Mouse (Mus musculus) liver, adult 2 months (tissue): ENCODE measurements around the gene Unc5c. TPM values are rescaled to one million over a fixed set of nuclear protein-coding genes. Genes with fewer than 3 reads are reported as not detected.

Experiments used
- DNase-seq: peaks from one replicate; pipeline ENCODE4 v3.0.0-alpha.2; 2011; ENCODE audit warnings: low read depth, low spot score; ENCODE audit errors: extremely low read depth
- H3K27ac ChIP-seq: fragments of 200-500 bp; replicated peaks from 2 replicates; pipeline ENCODE4 v1.5.1; 2012; ENCODE audit warnings: low read depth, mild to moderate bottlenecking, control low read depth, inconsistent platforms, low read length; ENCODE audit not compliant: insufficient read depth
- H3K27me3 ChIP-seq: fragments of 200-500 bp; 2 replicates; pipeline ENCODE4 v1.6.1; 2012; ENCODE audit warnings: mild to moderate bottlenecking, moderate library complexity, low read length, inconsistent platforms; ENCODE audit not compliant: control insufficient read depth, insufficient read depth
- H3K36me3 ChIP-seq: fragments of 200-500 bp; 2 replicates; pipeline ENCODE4 v1.6.1; 2012; ENCODE audit warnings: low read length, inconsistent platforms; ENCODE audit not compliant: control insufficient read depth, insufficient read depth
- H3K4me1 ChIP-seq: fragments of 200-500 bp; 2 replicates; pipeline ENCODE4 v1.6.1; 2011; ENCODE audit warnings: low read length; ENCODE audit not compliant: control insufficient read depth, insufficient read depth
- H3K4me3 ChIP-seq: fragments of 200-500 bp; 2 replicates; pipeline ENCODE4 v1.5.1; 2011; ENCODE audit warnings: low read depth, mild to moderate bottlenecking, control low read depth, low read length, moderate library complexity; ENCODE audit not compliant: insufficient read depth
- H3K79me2 ChIP-seq: fragments of 200-500 bp; 2 replicates; pipeline ENCODE4 v1.6.1; 2012; ENCODE audit warnings: inconsistent platforms, mild to moderate bottlenecking, low read length, moderate library complexity; ENCODE audit not compliant: control insufficient read depth, insufficient read depth
- H3K9ac ChIP-seq: fragments of 200-500 bp; 2 replicates; pipeline ENCODE4 v1.6.1; 2012; ENCODE audit warnings: low read depth, mild to moderate bottlenecking, control low read depth, inconsistent platforms, low read length
- CTCF ChIP-seq: fragments of 200-500 bp; IDR thresholded peaks from 2 replicates; pipeline ENCODE4 v1.5.1; 2011; ENCODE audit warnings: low read depth, low read length, control low read depth
- POLR2A ChIP-seq: fragments of 200-500 bp; IDR thresholded peaks from 2 replicates; pipeline ENCODE4 v1.6.1; 2011; ENCODE audit warnings: low read length, control low read depth; ENCODE audit not compliant: insufficient read depth; ENCODE audit errors: extremely low read depth
- WGBS: fragments of 180-500 bp; shearing (Covaris S2); methylation state at CpG from one replicate; pipeline ENCODE4 v1.1.7; 2018; 5-methylcytosine and 5-hydroxymethylcytosine counted together
- polyA plus RNA-seq: library from polyadenylated mRNA; depleted of rRNA; stranded (reverse); fragments of >200 nt; gene quantifications from 2 replicates; pipeline ENCODE4 v1.2.3, GENCODE M21; 2012
- total RNA-seq: library from RNA; depleted of rRNA; stranded (reverse); fragments of >200 nt; gene quantifications from 2 replicates; pipeline ENCODE4 v1.2.3, GENCODE M21; 2014

Unc5c gene
- total and polyA plus RNA-seq, 2 experiments: not detected

DNA sequence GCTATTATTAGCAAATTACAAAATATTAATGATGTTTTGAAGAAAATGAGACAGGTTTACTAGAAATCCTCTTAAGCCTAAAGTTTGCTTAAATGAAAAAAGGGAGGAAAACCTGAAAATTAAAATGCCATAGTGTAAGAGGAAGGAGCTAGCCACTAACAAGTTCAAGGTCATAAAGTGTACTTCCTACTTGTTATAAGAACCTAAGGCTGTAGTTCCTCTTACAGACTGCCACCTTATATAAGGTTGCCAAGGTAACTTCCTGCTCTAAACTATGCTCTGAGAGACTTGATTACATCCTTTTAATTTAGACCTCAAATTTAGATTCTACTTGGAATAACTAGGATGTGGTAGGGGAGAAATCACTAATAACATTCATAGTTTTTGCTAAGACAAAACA is 64.6 kb downstream of the Unc5c start:
- no peaks in the 10 kb centered on the region for H3K79me2 ChIP-seq
- H3K4me1 ChIP-seq: no peaks in the 10 kb centered on the region
- H3K36me3 ChIP-seq: no peaks in the 10 kb centered on the region
- DNase-seq: no peak
- TF ChIP-seq POLR2A: no peak
- no peak for TF ChIP-seq CTCF
- no peaks in the 10 kb centered on the region for H3K27me3 ChIP-seq
- H3K4me3 ChIP-seq: no peak overlapping the region
- no peak overlapping the region for H3K27ac ChIP-seq
- H3K9ac ChIP-seq: no peak overlapping the region

DNA sequence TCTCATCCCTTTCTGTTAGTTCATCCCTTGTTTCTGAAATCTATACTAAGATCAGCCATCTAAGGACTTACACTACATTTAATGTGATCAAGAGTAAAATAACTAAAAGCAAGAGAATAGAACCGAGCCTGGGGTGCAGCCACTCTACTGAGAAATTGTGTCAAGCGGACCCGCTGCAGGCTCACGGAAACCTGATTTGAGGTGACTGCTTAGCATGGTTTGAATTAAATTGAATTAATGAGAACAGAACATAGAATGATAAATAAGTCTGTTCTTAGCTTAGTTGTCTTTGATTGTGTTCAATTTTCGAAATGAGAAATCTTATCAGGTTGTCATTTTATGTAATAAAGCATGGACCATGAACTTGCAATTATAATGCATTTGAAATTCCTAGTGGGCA is 68.8 kb downstream of the Unc5c start:
- WGBS: 82% methylated on average over 5 of the region's 5 CpGs
- Histone ChIP-seq H3K27me3 (no peaks in the 10 kb centered on the region), H3K79me2 (no peaks in the 10 kb centered on the region), H3K27ac (no peak overlapping the region), H3K4me3 (no peak overlapping the region), H3K9ac (no peak overlapping the region), H3K36me3 (no peaks in the 10 kb centered on the region), H3K4me1 (no peaks in the 10 kb centered on the region)
- no peak for TF ChIP-seq POLR2A
- no peak for DNase-seq

- no peak overlapping the region for H3K9ac ChIP-seq
- WGBS: 69% methylated on average over 5 of the region's 5 CpGs
- H3K4me3 ChIP-seq: no peak overlapping the region
- no peak overlapping the region for H3K27ac ChIP-seq
- no peaks in the 10 kb centered on the region for H3K79me2 ChIP-seq
- no peaks in the 10 kb centered on the region for H3K36me3 ChIP-seq
- TF ChIP-seq POLR2A: no peak
- no peak for TF ChIP-seq CTCF
- H3K27me3 ChIP-seq: no peaks in the 10 kb centered on the region
- H3K4me1 ChIP-seq: no peaks in the 10 kb centered on the region
- no peak for DNase-seq
Observed at GRCm38 (mm10) chr3:141536857-141537256, 71.8 kb downstream of the Unc5c start.

DNA sequence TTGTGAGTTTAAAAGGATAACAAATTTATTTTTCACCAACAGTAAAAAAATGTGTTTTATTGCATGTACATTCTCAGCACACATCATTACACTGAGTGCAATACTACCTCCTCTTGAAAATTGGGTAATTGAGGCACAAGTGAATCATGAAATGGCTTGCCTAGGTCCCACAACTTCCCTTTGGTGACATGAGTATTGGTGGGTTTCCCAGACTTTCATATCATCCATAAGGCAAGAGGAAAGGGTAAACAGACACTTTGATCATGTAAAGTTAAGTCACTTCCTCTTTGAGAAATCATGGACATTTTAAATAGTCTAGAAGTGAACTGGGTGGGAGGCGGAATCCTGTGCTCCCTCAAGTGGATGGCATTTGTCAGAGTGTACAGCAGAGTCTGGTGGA is 73.1 kb downstream of the Unc5c start:
- Histone ChIP-seq H3K79me2 (no peaks in the 10 kb centered on the region), H3K4me3 (no peak overlapping the region), H3K36me3 (no peaks in the 10 kb centered on the region), H3K27ac (no peak overlapping the region), H3K27me3 (no peaks in the 10 kb centered on the region), H3K9ac (no peak overlapping the region), H3K4me1 (no peaks in the 10 kb centered on the region)
- 71% methylated on average over 1 of the region's 1 CpGs for WGBS
- TF ChIP-seq CTCF (no peak), POLR2A (no peak)
- DNase-seq: no peak

- Histone ChIP-seq H3K27ac (no peak overlapping the region), H3K4me1 (no peaks in the 10 kb centered on the region), H3K9ac (no peak overlapping the region), H3K4me3 (no peak overlapping the region), H3K27me3 (no peaks in the 10 kb centered on the region; the same call in 1 of the 2 replicates), H3K79me2 (no peaks in the 10 kb centered on the region), H3K36me3 (no peaks in the 10 kb centered on the region)
- no peak for DNase-seq
- WGBS: 87% methylated on average over 7 of the region's 7 CpGs
- TF ChIP-seq POLR2A (no peak), CTCF (no peak)
Observed at GRCm38 (mm10) chr3:141540749-141541148, 75.7 kb downstream of the Unc5c start.

DNA sequence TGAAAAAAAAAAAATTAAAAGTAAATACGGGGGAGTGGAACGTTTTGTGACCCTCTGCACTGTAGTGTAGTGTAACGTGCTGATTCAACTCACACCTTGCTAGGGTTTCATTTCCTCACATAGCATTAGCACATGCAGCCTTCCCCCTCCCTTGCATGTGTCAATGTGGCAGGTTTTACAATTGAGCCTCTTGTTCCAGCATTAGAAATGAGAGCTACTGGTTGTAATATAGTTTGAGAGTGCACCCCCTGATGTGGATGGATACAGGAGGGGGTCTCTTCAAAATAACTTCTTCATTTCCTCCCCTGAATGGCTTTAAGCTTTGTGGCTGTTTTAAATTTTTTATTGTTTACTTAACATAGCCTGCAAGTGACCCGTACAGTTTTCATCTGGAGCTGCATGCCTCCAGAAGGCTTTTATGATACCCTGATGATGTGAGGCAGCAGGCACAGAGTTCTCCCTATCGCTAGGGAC is 82.4 kb downstream of the Unc5c start:
- TF ChIP-seq POLR2A (no peak), CTCF (no peak)
- DNase-seq: no peak
- H3K9ac ChIP-seq: no peak overlapping the region
- no peaks in the 10 kb centered on the region for H3K36me3 ChIP-seq
- H3K27me3 ChIP-seq: no peaks in the 10 kb centered on the region; the same call in 1 of the 2 replicates
- no peaks in the 10 kb centered on the region for H3K4me1 ChIP-seq
- WGBS: 57% methylated on average over 5 of the region's 5 CpGs
- H3K4me3 ChIP-seq: no peak overlapping the region
- H3K79me2 ChIP-seq: no peaks in the 10 kb centered on the region
- H3K27ac ChIP-seq: no peak overlapping the region
